Mouse (Mus musculus): ENCODE data around the gene Ints5.

DNA sequence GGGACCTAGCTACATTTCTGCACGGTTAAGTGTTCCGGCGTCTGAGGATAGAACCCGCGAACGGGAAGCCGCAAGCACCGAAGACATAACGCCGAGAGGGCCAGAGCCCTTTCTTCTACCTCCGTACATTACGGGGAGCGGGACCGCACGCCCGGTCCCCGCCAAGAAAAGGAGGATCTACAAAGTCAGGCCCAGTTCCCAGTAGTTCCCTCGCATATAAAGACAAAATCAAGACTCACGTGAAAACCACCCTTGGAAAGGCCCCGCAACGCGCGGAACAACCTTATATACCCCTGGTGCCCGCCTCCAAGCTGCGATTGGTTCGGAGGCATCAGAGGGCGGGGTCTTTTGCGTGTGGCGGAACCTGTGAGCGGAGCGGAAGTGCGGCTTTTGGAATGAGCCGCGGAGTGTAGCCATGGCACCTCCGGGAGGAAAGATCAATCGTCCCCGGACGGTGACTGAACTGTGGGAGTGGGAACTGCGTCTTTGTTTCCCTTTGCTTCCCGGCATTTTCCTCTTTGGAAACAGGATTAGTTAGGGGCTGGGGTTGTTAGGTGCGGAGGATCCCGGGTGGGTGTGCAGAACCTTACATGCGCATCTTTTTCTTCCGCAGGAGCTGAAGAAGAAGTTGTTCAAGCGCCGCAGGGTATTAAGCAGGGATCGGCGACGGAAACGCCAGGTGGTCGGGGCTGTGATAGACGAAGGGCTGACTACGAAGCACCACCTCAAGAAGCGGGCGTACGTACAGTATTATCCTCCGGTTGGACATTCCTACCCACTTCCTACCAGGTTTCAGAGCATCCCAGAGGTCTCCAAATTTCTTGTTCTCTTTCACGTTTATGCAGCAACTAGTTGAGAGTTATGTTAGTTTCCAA lies 4.1 kb upstream of the Ints5 start, which contains the start of the genes 1810009A15Rik and Gm49416:
- TF ChIP-seq GATA1 (IDR thresholded peaks at IDR 0.05; ENCODE audit: low read length) (no peak), TAL1 (IDR thresholded peaks at IDR 0.05; ENCODE audit: low read length) (no peak)

Measured in erythroblast, embryonic 14.5 days (primary cell).